Mouse (Mus musculus) embryonic facial prominence, embryonic 11.5 days (tissue): ENCODE results near the gene Ninl. TPM values are rescaled to one million over a fixed set of nuclear protein-coding genes. Genes with fewer than 3 reads are reported as not detected.
"Not testable (repeated sequence)": the region's sequence is repeated elsewhere in the genome, so short reads cannot be mapped to it uniquely, and the experiment has no call there.

ENCODE experiments used
- ATAC-seq: fragments of 200-750 bp; cut with Nextera tagmentation; replicated peaks from 2 replicates; pipeline ENCODE4 v1.8.0; 2017; ENCODE audit warnings: low read depth; ENCODE audit not compliant: insufficient number of reproducible peaks, low FRiP score, low TSS enrichment
- DNase-seq: peaks from one replicate; pipeline ENCODE4 v3.0.0-alpha.2; 2015; ENCODE audit warnings: low spot score
- H3K27ac ChIP-seq: fragments of 300-500 bp; sonication (generic); replicated peaks from 2 replicates; pipeline ENCODE4 v1.5.1; 2014; ENCODE audit warnings: mild to moderate bottlenecking, low read depth, low read length, control low read depth
- H3K27me3 ChIP-seq: fragments of 300-500 bp; sonication (generic); 2 replicates; pipeline ENCODE4 v1.6.1; 2014; ENCODE audit warnings: mild to moderate bottlenecking, low read length, moderate library complexity, mixed read lengths; ENCODE audit not compliant: control insufficient read depth, insufficient read depth
- H3K36me3 ChIP-seq: fragments of 300-500 bp; sonication (generic); replicated peaks from 2 replicates; pipeline ENCODE4 v1.6.1; 2014; ENCODE audit warnings: low read depth, mild to moderate bottlenecking, low read length, moderate library complexity, mixed read lengths; ENCODE audit not compliant: control insufficient read depth, insufficient read depth
- H3K4me1 ChIP-seq: fragments of 300-500 bp; sonication (generic); 2 replicates; pipeline ENCODE4 v1.6.1; 2014; ENCODE audit warnings: low read length, mixed read lengths; ENCODE audit not compliant: control insufficient read depth, insufficient read depth
- H3K4me2 ChIP-seq: fragments of 300-500 bp; sonication (generic); 2 replicates; pipeline ENCODE4 v1.6.1; 2014; ENCODE audit warnings: low read depth, mild to moderate bottlenecking, control low read depth, low read length, moderate library complexity
- H3K4me3 ChIP-seq: fragments of 300-500 bp; sonication (generic); 2 replicates; pipeline ENCODE4 v1.5.1; 2014; ENCODE audit warnings: low read depth, low read length, control low read depth
- H3K9ac ChIP-seq: fragments of 300-500 bp; sonication (generic); replicated peaks from 2 replicates; pipeline ENCODE4 v1.6.1; 2014; ENCODE audit warnings: mild to moderate bottlenecking, control low read depth, low read length
- H3K9me3 ChIP-seq: fragments of 300-500 bp; sonication (generic); replicated peaks from 2 replicates; pipeline ENCODE4 v1.6.1; 2016; ENCODE audit warnings: mild to moderate bottlenecking, low read length, inconsistent platforms, mixed read lengths; ENCODE audit not compliant: control insufficient read depth
- WGBS: fragments of 180-500 bp; shearing (Covaris S2); extraction: QIAGEN DNeasy Blood & Tissue Kit; methylation state at CpG from one replicate; pipeline ENCODE4 v1.1.7; 2014; 5-methylcytosine and 5-hydroxymethylcytosine counted together
- polyA plus RNA-seq: library from polyadenylated mRNA; unstranded; fragments of >200 nt; fragmentation: Nextera tagmentation; extraction: Ambion mirVana; gene quantifications from 2 replicates; pipeline ENCODE4 v1.2.1, GENCODE M21; 2014

Gene Ninl
- polyA plus RNA-seq, 1 experiment from 2014 or later: 9.0 TPM

DNA sequence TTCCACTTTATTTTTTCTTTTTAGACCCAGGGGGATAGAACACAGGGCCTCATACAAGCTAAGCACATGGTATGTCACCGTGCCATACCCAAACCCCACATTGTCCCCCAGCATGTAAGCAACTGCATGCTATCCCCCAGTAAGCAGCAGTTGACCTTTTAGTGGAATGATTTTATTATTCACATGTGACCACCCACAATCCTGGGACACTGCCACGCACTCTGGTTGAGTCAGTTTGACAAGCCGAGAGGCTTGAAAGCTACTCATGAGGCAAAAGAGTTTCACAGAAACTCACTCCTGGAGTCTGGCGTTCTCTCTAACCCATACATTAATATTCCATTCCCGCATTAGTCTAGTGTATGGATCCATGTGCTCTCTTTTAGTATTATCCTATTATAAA lies 91.8 kb downstream of the Ninl start:
- not testable (repeated sequence) for H3K4me2 ChIP-seq, DNase-seq, H3K9ac ChIP-seq, H3K9me3 ChIP-seq, ATAC-seq, H3K27me3 ChIP-seq, H3K4me1 ChIP-seq, H3K36me3 ChIP-seq, H3K4me3 ChIP-seq, H3K27ac ChIP-seq
- WGBS: 95% methylated on average over 5 of the region's 5 CpGs

DNA sequence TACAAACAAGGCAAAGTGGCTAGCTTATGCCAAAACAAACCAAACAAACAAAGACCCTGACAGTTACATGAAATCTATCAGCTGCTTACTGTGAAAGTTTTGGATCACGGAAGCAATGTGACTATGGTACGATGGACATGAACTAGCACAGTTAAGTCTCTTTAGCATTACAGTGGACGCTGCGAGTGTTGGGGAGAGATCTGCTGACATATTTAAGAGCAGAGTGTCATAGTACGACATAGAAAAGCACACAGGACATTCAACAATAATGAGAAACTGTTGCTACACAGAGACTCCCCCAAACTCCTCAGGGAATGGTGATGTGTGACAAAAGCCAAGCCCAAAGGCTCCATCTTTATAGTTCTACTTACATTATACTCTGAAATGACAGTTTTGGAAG lies 95.2 kb downstream of the Ninl start:
- Histone ChIP-seq H3K9ac (no peak overlapping the region), H3K9me3 (no peaks in the 10 kb centered on the region), H3K4me2 (no peak overlapping the region), H3K27ac (no peak overlapping the region), H3K36me3 (peaks cover 2% of the 10 kb centered on the region; the same call in 1 of the 2 replicates), H3K27me3 (no peaks in the 10 kb centered on the region), H3K4me3 (no peak overlapping the region), H3K4me1 (no peaks in the 10 kb centered on the region)
- ATAC-seq (no peak), DNase-seq (no peak)
- 93% methylated on average over 5 of the region's 5 CpGs for WGBS

DNA sequence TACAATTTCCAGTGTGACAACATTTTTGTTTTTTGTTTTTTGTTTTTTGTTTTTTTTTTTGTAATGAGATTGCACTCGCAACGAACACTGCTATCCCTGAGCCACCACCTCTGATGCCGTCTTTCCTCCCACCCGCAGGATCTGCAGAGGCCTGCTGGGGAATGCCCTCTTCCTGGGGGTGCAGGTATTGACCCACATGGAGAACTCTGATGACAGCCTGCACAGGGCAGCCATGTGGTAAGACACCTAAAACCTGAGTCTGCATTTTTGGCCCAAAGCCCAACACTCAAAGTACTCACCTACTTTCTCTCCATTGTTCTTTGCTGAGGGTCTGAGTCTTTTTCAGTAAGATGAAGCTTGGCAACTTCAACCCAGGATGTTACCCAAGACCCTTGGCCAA lies 104.5 kb downstream of the Ninl start:
- no peak overlapping the region for H3K4me3 ChIP-seq
- H3K36me3 ChIP-seq: peaks cover 1% of the 10 kb centered on the region
- 92% methylated on average over 4 of the region's 4 CpGs for WGBS
- H3K27ac ChIP-seq: no peak overlapping the region
- no peak overlapping the region for H3K4me2 ChIP-seq
- H3K9me3 ChIP-seq: no peaks in the 10 kb centered on the region
- no peak for ATAC-seq
- no peaks in the 10 kb centered on the region for H3K27me3 ChIP-seq
- DNase-seq: no peak
- H3K9ac ChIP-seq: no peak overlapping the region
- no peaks in the 10 kb centered on the region for H3K4me1 ChIP-seq

DNA sequence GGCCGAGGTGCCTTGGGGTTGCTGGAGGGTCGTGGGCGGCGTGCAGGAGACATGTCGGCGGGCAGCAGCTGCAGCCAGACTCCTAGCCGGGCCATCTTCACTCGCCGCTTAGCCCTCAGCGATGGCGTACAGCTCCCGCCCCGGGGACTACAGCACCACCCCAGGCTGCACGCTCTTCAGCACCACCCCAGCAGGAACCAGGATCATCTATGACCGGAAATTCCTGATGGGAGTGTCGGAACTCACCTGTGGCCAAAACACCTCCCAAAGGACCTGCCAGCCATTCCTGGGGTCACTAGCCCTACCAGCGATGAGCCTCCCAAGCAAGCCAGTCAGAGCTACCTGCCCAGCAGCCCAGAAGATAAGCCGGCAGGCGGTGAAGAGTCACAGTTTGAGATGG lies 105.7 kb downstream of the Ninl start:
- Histone ChIP-seq H3K27me3 (no peaks in the 10 kb centered on the region), H3K9me3 (no peaks in the 10 kb centered on the region), H3K9ac (no peak overlapping the region), H3K36me3 (no peaks in the 10 kb centered on the region; the same call in 1 of the 2 replicates), H3K4me2 (no peak overlapping the region), H3K4me3 (no peak overlapping the region), H3K4me1 (no peaks in the 10 kb centered on the region), H3K27ac (no peak overlapping the region)
- 81% methylated on average over 19 of the region's 19 CpGs for WGBS
- no peak for ATAC-seq
- DNase-seq: no peak

DNA sequence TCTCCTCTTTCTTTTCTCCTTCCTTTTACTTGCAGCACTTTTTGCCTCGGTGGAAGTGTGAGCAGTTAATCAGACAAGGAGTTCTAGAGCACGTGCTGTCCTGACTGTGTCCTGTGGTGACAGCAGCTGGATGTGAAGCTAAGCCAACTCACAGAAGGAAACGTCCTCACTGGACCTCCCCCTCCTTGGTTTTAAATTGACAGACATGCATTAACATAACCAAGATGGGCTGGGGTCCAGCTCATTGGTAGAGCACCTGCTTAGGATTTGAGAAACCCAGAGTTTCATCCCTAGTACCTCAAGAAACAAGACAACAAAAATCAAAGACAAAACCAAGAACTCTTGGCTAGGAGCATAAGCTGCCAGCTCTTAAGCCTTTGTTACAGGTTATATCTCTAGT lies 108.4 kb downstream of the Ninl start:
- 73% methylated on average over 3 of the region's 3 CpGs for WGBS
- H3K4me2 ChIP-seq: no peak overlapping the region
- H3K4me3 ChIP-seq: no peak overlapping the region
- no peak overlapping the region for H3K9ac ChIP-seq
- DNase-seq (no peak), ATAC-seq (no peak)
- H3K27me3 ChIP-seq: no peaks in the 10 kb centered on the region
- H3K4me1 ChIP-seq: no peaks in the 10 kb centered on the region
- no peaks in the 10 kb centered on the region for H3K36me3 ChIP-seq
- no peaks in the 10 kb centered on the region for H3K9me3 ChIP-seq
- H3K27ac ChIP-seq: no peak overlapping the region

DNA sequence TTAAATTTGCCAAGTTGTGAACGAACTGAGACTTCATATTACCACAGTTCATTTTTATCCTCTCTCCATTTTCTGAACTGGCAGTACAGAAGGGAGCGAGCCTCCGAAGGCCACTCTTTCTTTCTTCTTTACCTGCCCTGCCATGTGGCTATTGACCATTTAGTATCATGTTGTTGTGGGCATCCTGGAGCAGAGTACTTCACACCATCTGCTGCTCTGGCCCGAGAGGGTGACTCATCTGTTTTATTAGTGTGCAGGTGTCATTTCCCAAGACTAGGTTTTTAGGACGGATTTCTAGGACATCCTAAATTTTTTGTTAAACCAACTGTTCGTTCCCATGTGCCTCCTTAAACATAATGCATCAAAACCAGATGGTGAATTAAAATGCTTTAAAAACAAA lies 110.0 kb downstream of the Ninl start:
- Histone ChIP-seq H3K4me1 (no peaks in the 10 kb centered on the region), H3K4me2 (no peak overlapping the region), H3K9ac (no peak overlapping the region), H3K4me3 (no peak overlapping the region), H3K27me3 (no peaks in the 10 kb centered on the region), H3K36me3 (no peaks in the 10 kb centered on the region), H3K27ac (no peak overlapping the region), H3K9me3 (no peaks in the 10 kb centered on the region)
- ATAC-seq (no peak), DNase-seq (no peak)
- 88% methylated on average over 6 of the region's 6 CpGs for WGBS

DNA sequence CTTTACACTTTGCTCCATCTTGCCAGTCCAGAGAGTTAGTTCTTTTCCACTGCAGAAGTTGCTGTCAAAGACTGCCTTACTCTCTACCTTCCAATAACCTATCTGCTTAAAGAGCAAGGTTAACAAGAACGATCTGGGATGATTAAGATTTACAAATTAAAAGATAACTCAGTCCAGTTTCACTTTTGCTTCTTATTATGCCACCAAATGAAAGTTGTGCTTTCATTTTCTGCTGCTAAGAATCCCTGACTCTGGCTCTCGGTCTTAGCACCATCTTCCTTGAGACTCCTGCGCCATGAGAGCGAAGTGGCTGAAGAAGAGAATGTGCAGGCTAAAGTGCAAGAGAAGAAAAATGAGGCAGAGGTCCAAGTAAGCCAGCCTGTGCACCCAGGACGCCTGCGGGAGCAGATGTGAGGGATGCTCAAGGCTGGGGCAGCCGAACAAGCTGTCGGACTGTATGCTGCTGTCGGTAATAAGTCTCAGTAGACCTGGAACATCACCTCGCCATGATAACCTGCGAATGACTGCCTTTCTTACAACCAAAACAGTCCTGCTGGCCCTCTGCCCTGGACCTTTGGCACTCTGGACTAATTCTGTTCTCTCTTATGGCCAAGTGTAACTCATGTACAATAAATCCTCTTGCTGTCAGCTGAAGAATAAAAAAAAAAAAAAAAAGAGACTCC lies 112.0 kb downstream of the Ninl start:
- H3K9me3 ChIP-seq: no peaks in the 10 kb centered on the region
- H3K27ac ChIP-seq: no peak overlapping the region
- no peak overlapping the region for H3K4me2 ChIP-seq
- H3K4me3 ChIP-seq: no peak overlapping the region
- H3K36me3 ChIP-seq: no peaks in the 10 kb centered on the region
- WGBS: 91% methylated on average over 11 of the region's 11 CpGs
- H3K27me3 ChIP-seq: no peaks in the 10 kb centered on the region
- ATAC-seq: no peak
- H3K9ac ChIP-seq: no peak overlapping the region
- no peaks in the 10 kb centered on the region for H3K4me1 ChIP-seq
- no peak for DNase-seq

DNA sequence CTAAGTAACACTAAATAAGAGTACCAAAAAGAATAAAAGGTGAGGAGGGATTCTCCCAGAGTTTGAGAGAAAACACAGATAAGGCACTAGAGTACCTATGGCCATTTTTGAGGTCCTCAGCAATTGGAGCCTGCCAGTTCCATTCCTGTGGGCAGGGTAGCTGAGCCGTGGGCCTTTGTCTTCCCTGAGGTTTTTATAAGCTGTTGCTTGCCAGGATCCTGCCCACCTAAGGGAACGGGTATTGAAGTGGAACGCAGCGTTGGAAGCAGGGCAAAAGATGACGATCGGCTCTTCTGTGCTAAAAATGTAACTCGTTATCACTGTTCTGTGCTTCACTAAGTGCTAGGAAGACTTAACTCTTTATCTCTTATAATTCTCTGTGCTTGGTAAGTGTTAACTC lies 115.7 kb downstream of the Ninl start:
- no peaks in the 10 kb centered on the region for H3K36me3 ChIP-seq
- ATAC-seq (no peak), DNase-seq (no peak)
- no peaks in the 10 kb centered on the region for H3K9me3 ChIP-seq
- H3K27ac ChIP-seq: no peak overlapping the region
- no peaks in the 10 kb centered on the region for H3K4me1 ChIP-seq
- H3K9ac ChIP-seq: no peak overlapping the region
- H3K4me2 ChIP-seq: no peak overlapping the region
- 88% methylated on average over 7 of the region's 7 CpGs for WGBS
- H3K4me3 ChIP-seq: no peak overlapping the region
- H3K27me3 ChIP-seq: no peaks in the 10 kb centered on the region
